Mouse (Mus musculus) mouse embryonic stem cell (cell line): ENCODE data around the gene Zfp385c.
"Not testable (repeated sequence)": the region's sequence is repeated elsewhere in the genome, so short reads cannot be mapped to it uniquely, and the experiment has no call there.

Experiments used
- in situ Hi-C, 2 experiments: fragments of 300-500 bp; cut with MboI; formaldehyde crosslinking; loops; 1 replicate in 1 of 2; 3 replicates in 1 of 2; pipeline ENCODE4 v1.14.3; 2019 to 2020; ENCODE audit warnings: low sequenced_read_pairs in 2 of 2, low pct_unique_long_range_greater_than_20kb in 1 of 2, mixed read lengths in 1 of 2; ENCODE audit not compliant: unreplicated experiment in 1 of 2

Gene Zfp385c

GRCm38 (mm10) chr11:100616836-100617235 is 75.4 kb downstream of the Zfp385c start:
- in situ Hi-C loops, result not testable (repeated sequence)

- in situ Hi-C loops, result no loop called here
Measured at GRCm38 (mm10) chr11:100616332-100616731, 75.9 kb downstream of the Zfp385c start.

- in situ Hi-C loops, result no loop called here
Measured at GRCm38 (mm10) chr11:100613241-100613640, 79.0 kb downstream of the Zfp385c start.

GRCm38 (mm10) chr11:100611627-100612026 is 80.6 kb downstream of the Zfp385c start:
- in situ Hi-C loops, result no loop called here

- in situ Hi-C loops, result no loop called here
Measured at GRCm38 (mm10) chr11:100609997-100610680, 82.1 kb downstream of the Zfp385c start.

GRCm38 (mm10) chr11:100609355-100609996 is 82.8 kb downstream of the Zfp385c start:
- in situ Hi-C loops, result no loop called here

GRCm38 (mm10) chr11:100608796-100609195 is 83.5 kb downstream of the Zfp385c start:
- in situ Hi-C loops, result no loop called here

- in situ Hi-C loops, result no loop called here
Measured at GRCm38 (mm10) chr11:100607121-100607520, 85.1 kb downstream of the Zfp385c start.

- in situ Hi-C loops, result no loop called here
Measured at GRCm38 (mm10) chr11:100605451-100605850, 86.8 kb downstream of the Zfp385c start.

- in situ Hi-C loops, result no loop called here
Measured at GRCm38 (mm10) chr11:100604321-100605005, 87.8 kb downstream of the Zfp385c start.

GRCm38 (mm10) chr11:100603813-100604212 is 88.4 kb downstream of the Zfp385c start:
- in situ Hi-C loops, result no loop called here

- in situ Hi-C loops, result no loop called here
Measured at GRCm38 (mm10) chr11:100603155-100603554, 89.1 kb downstream of the Zfp385c start.

- in situ Hi-C loops, result no loop called here
Measured at GRCm38 (mm10) chr11:100601372-100601771, 90.9 kb downstream of the Zfp385c start.

GRCm38 (mm10) chr11:100598074-100598473 is 94.2 kb downstream of the Zfp385c start:
- in situ Hi-C loops, result no loop called here

- in situ Hi-C loops, result no loop called here
Measured at GRCm38 (mm10) chr11:100595533-100595932, 96.7 kb downstream of the Zfp385c start.

- in situ Hi-C loops, result no loop called here
Measured at GRCm38 (mm10) chr11:100594608-100595007, 97.6 kb downstream of the Zfp385c start.

- in situ Hi-C loops, result no loop called here
Measured at GRCm38 (mm10) chr11:100592346-100593046, 99.8 kb downstream of the Zfp385c start.

- in situ Hi-C loops, result loop anchor here in 1 of 2 experiments (5.0 kb wide), 1 partner anchor 106 kb away; no protein-coding TSS in a partner anchor
Measured at GRCm38 (mm10) chr11:100588462-100588861, 103.8 kb downstream of the Zfp385c start.

- in situ Hi-C loops, result loop anchor here in 1 of 2 experiments (5.0 kb wide), 1 partner anchor 103 kb away; no protein-coding TSS in a partner anchor
Measured at GRCm38 (mm10) chr11:100585148-100585547, 107.1 kb downstream of the Zfp385c start.
